Mouse (Mus musculus) embryonic facial prominence, embryonic 14.5 days (tissue): ENCODE results near the gene Gpa33. TPM values are rescaled to one million over a fixed set of nuclear protein-coding genes. Genes with fewer than 3 reads are reported as not detected.

Experiments
- ATAC-seq: fragments of 200-750 bp; cut with Nextera tagmentation; 2 replicates; pipeline ENCODE4 v1.8.0; 2017; ENCODE audit warnings: low read depth, moderate number of reproducible peaks, moderate TSS enrichment
- DNase-seq: peaks from one replicate; pipeline ENCODE4 v3.0.0-alpha.2; 2015; ENCODE audit warnings: low spot score
- H3K27ac ChIP-seq: fragments of 300-500 bp; sonication (generic); replicated peaks from 2 replicates; pipeline ENCODE4 v1.5.1; 2014; ENCODE audit warnings: low read depth, mild to moderate bottlenecking, low read length, moderate library complexity
- H3K27me3 ChIP-seq: fragments of 300-500 bp; sonication (generic); replicated peaks from 2 replicates; pipeline ENCODE4 v1.6.1; 2014; ENCODE audit warnings: low read length; ENCODE audit not compliant: control insufficient read depth, insufficient read depth
- H3K36me3 ChIP-seq: fragments of 300-500 bp; sonication (generic); 2 replicates; pipeline ENCODE4 v1.6.1; 2014; ENCODE audit warnings: low read length, mixed read lengths; ENCODE audit not compliant: control insufficient read depth, insufficient read depth
- H3K4me1 ChIP-seq: fragments of 300-500 bp; sonication (generic); 2 replicates; pipeline ENCODE4 v1.6.1; 2014; ENCODE audit warnings: antibody characterized with exemption, low read length; ENCODE audit not compliant: control insufficient read depth, insufficient read depth
- H3K4me2 ChIP-seq: fragments of 300-500 bp; sonication (generic); 2 replicates; pipeline ENCODE4 v1.6.1; 2014; ENCODE audit warnings: low read depth, mild to moderate bottlenecking, low read length, moderate library complexity, mixed read lengths
- H3K4me3 ChIP-seq: fragments of 300-500 bp; sonication (generic); 2 replicates; pipeline ENCODE4 v1.5.1; 2014; ENCODE audit warnings: low read depth, mild to moderate bottlenecking, low read length
- H3K9ac ChIP-seq: fragments of 300-500 bp; sonication (generic); 2 replicates; pipeline ENCODE4 v1.6.1; 2014; ENCODE audit warnings: low read depth, mild to moderate bottlenecking, low read length, moderate library complexity, mixed read lengths
- H3K9me3 ChIP-seq: fragments of 300-500 bp; sonication (generic); 2 replicates; pipeline ENCODE4 v1.6.1; 2016; ENCODE audit warnings: low read length; ENCODE audit not compliant: control insufficient read depth
- WGBS: fragments of 180-500 bp; shearing (Covaris S2); extraction: QIAGEN DNeasy Blood & Tissue Kit; methylation state at CpG from one replicate; pipeline ENCODE4 v1.1.7; 2014; 5-methylcytosine and 5-hydroxymethylcytosine counted together
- polyA plus RNA-seq: library from polyadenylated mRNA; unstranded; fragments of >200 nt; fragmentation: Nextera tagmentation; extraction: Ambion mirVana; gene quantifications from 2 replicates; pipeline ENCODE4 v1.2.1, GENCODE M21; 2014

Gpa33 gene
- polyA plus RNA-seq, 1 experiment from 2014 or later, result 0.26 TPM

GRCm38 (mm10) chr1:166104858-166105257 lies 25.2 kb upstream of the Gpa33 start:
- ATAC-seq (no peak), DNase-seq (no peak)
- H3K9me3 ChIP-seq, result no peaks in the 10 kb centered on the region
- no peaks in the 10 kb centered on the region for H3K36me3 ChIP-seq
- H3K4me1 ChIP-seq, result no peaks in the 10 kb centered on the region
- WGBS, result 90% methylated on average over 3 of the region's 3 CpGs
- no peak overlapping the region for H3K27ac ChIP-seq
- H3K4me2 ChIP-seq, result no peak overlapping the region
- no peaks in the 10 kb centered on the region for H3K27me3 ChIP-seq
- H3K9ac ChIP-seq, result no peak overlapping the region
- H3K4me3 ChIP-seq, result no peak overlapping the region

GRCm38 (mm10) chr1:166105464-166105863 lies 24.6 kb upstream of the Gpa33 start:
- Histone ChIP-seq H3K27ac (no peak overlapping the region), H3K4me1 (no peaks in the 10 kb centered on the region), H3K36me3 (no peaks in the 10 kb centered on the region), H3K9me3 (no peaks in the 10 kb centered on the region), H3K27me3 (no peaks in the 10 kb centered on the region), H3K9ac (no peak overlapping the region), H3K4me3 (no peak overlapping the region), H3K4me2 (no peak overlapping the region)
- WGBS, result 70% methylated on average over 6 of the region's 6 CpGs
- DNase-seq (no peak), ATAC-seq (no peak)

- Histone ChIP-seq H3K27me3 (no peaks in the 10 kb centered on the region), H3K4me1 (no peaks in the 10 kb centered on the region), H3K4me3 (no peak overlapping the region), H3K9ac (no peak overlapping the region), H3K36me3 (no peaks in the 10 kb centered on the region), H3K27ac (no peak overlapping the region), H3K9me3 (0 out of 2 replicates have a peak, but pooled peaks cover 5% of the 10 kb centered on the region), H3K4me2 (no peak overlapping the region)
- no peak for ATAC-seq
- no peak for DNase-seq
- 80% methylated on average over 3 of the region's 3 CpGs for WGBS
Observed at GRCm38 (mm10) chr1:166114986-166115385, 15.1 kb upstream of the Gpa33 start.

- H3K27me3 ChIP-seq, result no peaks in the 10 kb centered on the region
- no peak overlapping the region for H3K4me2 ChIP-seq
- H3K9me3 ChIP-seq, result 0 out of 2 replicates have a peak, but pooled peaks cover 5% of the 10 kb centered on the region
- no peaks in the 10 kb centered on the region for H3K4me1 ChIP-seq
- H3K4me3 ChIP-seq, result no peak overlapping the region
- no peak for DNase-seq
- WGBS, result 84% methylated on average over 4 of the region's 4 CpGs
- no peak for ATAC-seq
- no peaks in the 10 kb centered on the region for H3K36me3 ChIP-seq
- H3K9ac ChIP-seq, result no peak overlapping the region
- no peak overlapping the region for H3K27ac ChIP-seq
Observed at GRCm38 (mm10) chr1:166115719-166116118, 14.3 kb upstream of the Gpa33 start.

- Histone ChIP-seq H3K9me3 (0 out of 2 replicates have a peak, but pooled peaks cover 5% of the 10 kb centered on the region), H3K9ac (no peak overlapping the region), H3K4me1 (no peaks in the 10 kb centered on the region), H3K4me2 (no peak overlapping the region), H3K27ac (no peak overlapping the region), H3K36me3 (no peaks in the 10 kb centered on the region), H3K27me3 (no peaks in the 10 kb centered on the region), H3K4me3 (no peak overlapping the region)
- ATAC-seq (no peak), DNase-seq (no peak)
- 53% methylated on average over 13 of the region's 13 CpGs for WGBS
Observed at GRCm38 (mm10) chr1:166117866-166118639, 12.0 kb upstream of the Gpa33 start.

GRCm38 (mm10) chr1:166122114-166122513 lies 7.9 kb upstream of the Gpa33 start:
- Histone ChIP-seq H3K9me3 (no peaks in the 10 kb centered on the region), H3K27me3 (no peaks in the 10 kb centered on the region), H3K4me2 (no peak overlapping the region), H3K4me3 (no peak overlapping the region), H3K9ac (no peak overlapping the region), H3K27ac (no peak overlapping the region), H3K4me1 (no peaks in the 10 kb centered on the region), H3K36me3 (no peaks in the 10 kb centered on the region)
- no peak for ATAC-seq
- DNase-seq, result no peak
- 76% methylated on average over 7 of the region's 7 CpGs for WGBS

GRCm38 (mm10) chr1:166123045-166123444 lies 7.0 kb upstream of the Gpa33 start:
- WGBS, result 93% methylated on average over 1 of the region's 1 CpGs
- no peak overlapping the region for H3K27ac ChIP-seq

GRCm38 (mm10) chr1:166123751-166124150 lies 6.3 kb upstream of the Gpa33 start:
- ATAC-seq (no peak), DNase-seq (no peak)
- H3K4me3 ChIP-seq, result no peak overlapping the region
- no peaks in the 10 kb centered on the region for H3K36me3 ChIP-seq
- H3K27ac ChIP-seq, result no peak overlapping the region
- 93% methylated on average over 8 of the region's 8 CpGs for WGBS
- no peak overlapping the region for H3K4me2 ChIP-seq
- H3K9ac ChIP-seq, result no peak overlapping the region
- H3K4me1 ChIP-seq, result peaks cover 9% of the 10 kb centered on the region
- no peaks in the 10 kb centered on the region for H3K9me3 ChIP-seq
- H3K27me3 ChIP-seq, result no peaks in the 10 kb centered on the region

More at GRCm38 (mm10) chr1:166123045-166123444, 7.0 kb upstream of the Gpa33 start:
- peaks cover 6% of the 10 kb centered on the region for H3K4me1 ChIP-seq
- no peaks in the 10 kb centered on the region for H3K9me3 ChIP-seq
- H3K4me3 ChIP-seq, result no peak overlapping the region
- ATAC-seq, result no peak
- no peak for DNase-seq
- H3K9ac ChIP-seq, result no peak overlapping the region
- no peak overlapping the region for H3K4me2 ChIP-seq
- no peaks in the 10 kb centered on the region for H3K36me3 ChIP-seq
- H3K27me3 ChIP-seq, result no peaks in the 10 kb centered on the region
